Mouse (Mus musculus) lung, adult 2 months (tissue): ENCODE results near the gene H2-Oa.

Source experiments
- CTCF ChIP-seq: fragments of 200-500 bp; IDR thresholded peaks from 2 replicates; pipeline ENCODE4 v1.5.1; 2011; ENCODE audit warnings: mild to moderate bottlenecking, low read length, control low read depth; ENCODE audit not compliant: insufficient read depth
- POLR2A ChIP-seq: fragments of 200-500 bp; IDR thresholded peaks from 2 replicates; pipeline ENCODE4 v1.6.1; 2011; ENCODE audit warnings: low read depth, mild to moderate bottlenecking, control low read depth, low read length, borderline replicate concordance; ENCODE audit errors: extremely low read depth

DNA sequence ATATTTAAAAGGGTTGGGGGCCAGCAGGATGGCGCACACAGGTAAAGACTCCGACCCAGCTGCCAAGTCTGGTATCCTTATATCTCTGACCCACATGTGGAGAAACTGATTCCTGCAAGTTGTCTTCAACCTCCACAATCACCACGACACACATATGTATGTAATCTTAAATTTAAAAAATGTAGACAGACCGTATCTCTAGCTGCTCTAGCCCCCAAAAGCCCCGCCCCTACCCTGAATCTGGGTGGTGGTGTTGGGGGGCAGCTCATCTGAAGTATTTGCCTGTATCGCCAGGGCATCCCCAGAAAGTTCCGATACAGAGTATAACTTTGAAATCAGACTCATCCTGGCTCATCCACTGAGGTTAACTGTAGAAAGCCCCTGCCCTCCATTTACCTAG, 14.4 kb downstream of the H2-Oa start:
- no peak for TF ChIP-seq CTCF
- TF ChIP-seq POLR2A: no peak
